Mouse (Mus musculus): ENCODE data around the gene Josd2. TPM values are rescaled to one million over a fixed set of nuclear protein-coding genes. Genes with fewer than 3 reads are reported as not detected.

Gene Josd2
- total RNA-seq, 2 experiments from 2014 or later = 53.9 to 61.0 TPM

DNA sequence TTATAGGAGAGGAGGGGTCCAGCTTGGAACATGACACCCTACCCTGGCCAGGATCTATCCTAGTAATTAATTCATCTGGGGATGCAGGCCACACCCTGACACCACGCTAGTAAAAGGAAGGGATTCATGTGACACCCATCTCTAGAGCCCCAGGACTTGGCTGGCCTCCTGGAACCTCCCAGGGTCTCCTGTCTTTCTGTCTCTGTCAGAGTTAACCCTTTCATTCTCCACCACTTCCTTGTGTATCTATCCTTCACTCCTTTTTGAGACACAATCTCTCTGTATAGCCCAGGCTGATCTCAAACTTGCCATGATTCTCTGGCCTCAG is 4.7 kb downstream of the Josd2 start:
- DNase-seq = no peak

DNA sequence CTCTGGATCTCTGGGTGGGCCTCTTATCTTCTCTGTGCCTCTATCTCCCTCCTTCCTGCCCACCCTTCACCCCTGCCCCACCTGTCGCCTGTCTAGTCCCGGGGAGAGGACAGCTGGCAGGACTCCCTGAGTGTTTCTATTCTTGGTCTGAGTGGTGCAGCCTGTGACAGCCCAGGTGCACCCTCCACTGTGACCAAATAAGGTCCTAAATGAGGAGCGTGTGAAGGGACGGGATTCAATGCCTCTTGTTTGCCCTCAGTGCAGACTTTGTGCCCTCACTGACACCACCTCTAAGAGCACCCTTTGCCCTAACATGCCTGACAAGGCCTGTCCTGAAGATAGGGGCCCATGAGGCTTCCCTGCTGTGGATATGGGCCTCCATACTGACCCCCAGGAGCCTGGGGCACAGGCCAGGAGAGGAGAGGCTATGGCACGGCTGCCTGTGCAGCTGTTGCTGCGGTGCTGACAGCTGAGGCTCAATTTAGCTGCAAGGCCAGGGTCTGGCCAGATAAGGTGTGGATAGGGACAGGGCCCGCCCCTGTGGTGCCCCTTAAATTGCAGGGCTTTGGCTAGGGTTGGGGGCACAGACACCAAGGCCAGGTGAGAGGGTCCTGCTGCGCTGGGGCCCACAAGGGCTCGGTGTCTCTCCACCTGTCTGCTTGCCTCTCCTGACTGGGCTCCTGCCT is 5.3 kb downstream of the Josd2 start:
- DNase-seq = no peak

GRCm38 (mm10) chr7:44474419-44474818 is 6.6 kb downstream of the Josd2 start:
- DNase-seq = no peak

- DNase-seq = no peak
Measured at GRCm38 (mm10) chr7:44475046-44475614, 7.3 kb downstream of the Josd2 start.

DNA sequence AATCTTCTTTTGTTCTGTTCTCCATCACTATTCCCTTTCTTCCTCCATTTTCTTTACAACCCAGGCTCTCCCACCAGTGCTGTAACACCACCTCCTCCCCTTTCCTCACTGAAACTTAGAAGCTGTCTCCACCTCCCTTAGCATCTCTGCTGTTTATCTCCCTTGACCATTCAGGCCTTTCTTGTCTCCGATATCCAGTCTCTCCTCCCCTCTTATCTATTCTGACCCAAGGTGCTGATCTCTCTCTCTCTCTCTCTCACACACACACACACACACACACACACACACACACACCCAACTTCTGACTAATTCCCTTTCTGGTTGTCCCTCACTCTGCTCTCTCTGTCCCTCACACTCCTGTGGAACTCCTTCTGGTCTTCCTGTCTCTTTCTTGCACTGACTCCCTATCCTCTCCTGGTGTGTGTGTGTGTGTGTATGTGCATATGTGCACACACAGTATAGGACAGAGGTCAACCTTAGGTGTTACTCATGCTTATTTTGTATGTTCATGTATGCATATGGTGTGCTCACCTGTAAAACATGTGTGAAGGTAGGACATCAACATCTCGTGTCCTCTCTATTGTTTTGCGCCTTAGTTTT is 15.2 kb downstream of the Josd2 start:
- no peak for DNase-seq

DNA sequence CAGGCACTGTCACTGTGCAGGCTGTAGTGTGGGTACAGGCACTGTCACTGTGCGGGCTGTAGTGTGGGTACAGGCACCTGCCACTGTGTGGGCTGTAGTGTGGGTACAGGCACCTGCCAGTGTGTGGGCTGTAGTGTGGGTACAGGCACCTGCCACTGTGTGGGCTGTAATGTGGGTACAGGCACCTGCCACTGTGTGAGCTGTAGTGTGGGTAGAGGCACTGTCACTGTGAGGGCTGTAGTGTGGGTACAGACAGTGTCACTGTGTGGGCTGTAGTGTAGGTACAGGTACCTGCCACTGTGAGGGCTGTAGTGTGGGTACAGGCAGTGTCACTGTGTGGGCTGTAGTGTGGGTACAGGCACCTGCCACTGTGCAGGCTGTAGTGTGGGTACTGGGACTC is 16.3 kb downstream of the Josd2 start:
- no peak for DNase-seq

DNA sequence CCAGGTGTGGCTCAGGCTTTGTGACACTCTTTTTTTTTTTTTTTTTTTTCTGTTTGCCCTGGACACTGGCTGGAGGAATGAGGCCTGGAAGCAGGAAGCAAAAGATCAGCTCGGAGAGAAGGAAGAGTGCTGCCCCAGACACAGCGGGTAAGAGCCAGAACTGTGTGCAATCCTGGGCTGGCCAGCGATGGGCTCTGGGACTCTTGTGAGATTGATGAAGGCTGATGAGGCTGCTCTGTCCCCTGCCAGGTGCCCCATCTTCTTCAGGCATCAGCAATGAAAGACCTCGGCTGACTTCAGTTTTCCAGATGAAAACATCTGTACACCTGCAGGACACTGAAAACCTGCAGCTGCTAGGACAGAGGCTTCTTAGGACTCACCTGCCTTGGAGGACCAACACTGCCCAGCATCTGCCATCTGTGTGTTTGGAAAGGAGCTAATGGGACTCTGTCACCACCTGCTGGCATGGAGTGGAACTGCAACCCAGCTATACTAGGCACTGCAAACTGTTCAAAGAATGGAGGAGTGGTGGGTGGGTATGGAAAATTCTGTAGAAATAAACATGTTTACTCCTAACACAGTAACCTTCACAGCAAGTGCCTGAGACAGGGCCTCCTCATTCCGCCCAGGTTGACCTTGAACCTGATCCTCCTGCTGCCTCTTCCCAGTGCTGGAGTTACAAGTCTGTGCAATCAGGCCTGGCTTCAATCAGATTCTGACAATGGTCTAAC is 17.2 kb downstream of the Josd2 start:
- DNase-seq = peak; percentile 71 to 78

DNA sequence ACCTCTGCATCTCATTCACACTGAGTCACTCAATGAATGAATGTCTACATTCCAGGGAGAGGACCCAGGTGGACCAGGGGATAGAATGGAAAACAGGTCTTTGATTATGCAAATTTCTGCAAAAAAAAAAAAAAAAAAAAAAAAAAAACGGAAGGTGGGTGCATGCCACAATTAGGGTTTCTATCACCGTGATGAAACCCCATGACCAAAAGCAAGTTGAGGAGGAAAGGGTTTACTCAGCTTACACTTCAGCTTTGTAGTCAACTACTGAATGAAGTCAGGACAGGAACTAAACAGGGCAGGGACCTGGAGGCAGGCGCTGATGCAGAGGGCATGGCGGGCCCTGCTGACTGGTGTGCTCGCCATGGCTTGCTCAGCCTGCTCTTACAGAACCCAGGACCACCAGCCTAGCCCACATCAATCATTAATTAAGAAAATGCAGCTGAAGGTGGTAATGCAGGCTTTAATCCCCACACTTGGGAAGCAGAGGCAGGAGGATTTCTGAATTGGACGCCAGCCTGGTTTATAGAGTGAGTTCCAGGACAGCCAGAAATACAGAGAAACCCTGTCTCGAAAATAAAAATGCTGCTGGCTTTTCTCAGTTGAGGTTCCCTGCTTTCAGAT is 17.9 kb downstream of the Josd2 start:
- no peak for DNase-seq

DNA sequence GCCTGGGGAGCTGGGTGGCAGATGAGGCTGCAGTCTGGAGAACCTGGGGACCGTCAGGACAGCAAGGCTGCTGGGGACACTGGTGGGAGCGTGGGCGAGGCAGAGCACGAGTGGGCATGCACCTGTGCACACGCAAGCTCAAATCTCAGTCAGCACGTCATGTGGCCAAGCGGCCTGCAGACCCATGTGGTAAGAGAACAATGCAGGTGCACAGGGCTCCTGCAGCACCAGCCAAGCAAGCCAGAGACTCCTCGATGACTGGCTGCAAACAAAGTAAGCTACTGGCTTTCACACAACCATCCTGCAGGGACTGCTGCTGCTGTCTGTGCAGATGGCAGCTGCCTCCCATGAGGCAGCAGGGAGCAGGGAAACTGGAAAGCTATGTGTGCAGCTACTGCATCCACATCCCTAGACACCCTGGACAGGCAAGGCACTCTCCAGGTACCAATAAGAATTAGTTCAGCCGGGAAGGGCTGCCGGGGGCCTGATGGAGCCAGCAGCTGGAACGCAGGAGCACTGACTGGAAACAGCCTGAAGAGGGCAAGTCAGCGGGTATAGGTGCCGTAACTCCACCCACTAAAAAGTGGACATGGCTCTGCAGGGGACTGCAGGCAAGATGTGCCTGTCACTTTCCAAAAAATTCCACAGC is 19.3 kb downstream of the Josd2 start:
- DNase-seq = no peak

DNA sequence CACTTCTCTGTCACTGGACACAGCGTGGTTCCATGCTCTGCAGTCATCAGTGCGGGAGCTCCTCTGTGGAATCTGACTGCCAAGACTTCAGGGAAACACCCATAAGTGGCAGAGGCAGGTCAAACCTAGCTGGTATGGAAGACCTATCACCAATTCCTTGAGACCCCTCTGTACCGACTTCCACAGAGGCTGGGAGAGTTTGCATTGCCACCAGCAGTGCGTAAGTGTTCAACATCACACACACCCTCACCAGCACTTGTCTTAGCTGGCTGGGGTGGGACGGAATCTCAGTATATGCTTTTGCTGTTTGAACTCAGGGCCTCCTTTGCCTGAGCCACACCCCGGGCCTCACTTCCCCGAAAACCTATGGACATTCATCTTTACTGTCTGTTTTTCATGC is 20.2 kb downstream of the Josd2 start:
- no peak for DNase-seq

GRCm38 (mm10) chr7:44488545-44488944 is 20.8 kb downstream of the Josd2 start:
- DNase-seq = no peak

DNA sequence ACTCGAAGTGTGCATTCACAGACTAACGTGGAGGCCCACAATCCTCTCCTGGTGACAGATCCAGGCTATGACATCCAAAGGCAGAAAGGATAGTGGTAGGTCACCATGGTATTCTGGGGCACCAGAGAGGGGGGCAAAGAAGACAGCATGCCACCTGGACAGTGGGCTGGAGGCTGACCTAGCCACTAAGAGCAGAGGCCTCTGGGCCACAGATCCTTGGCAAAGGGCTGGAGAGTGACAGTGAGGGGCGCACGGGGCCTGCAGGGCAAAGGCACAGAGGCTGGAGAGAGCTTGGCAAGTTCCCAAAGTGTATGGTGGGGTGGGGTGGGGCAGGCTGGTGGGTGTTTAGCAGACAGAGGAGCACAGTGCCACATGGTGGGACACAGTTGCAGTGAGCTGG is 22.5 kb downstream of the Josd2 start:
- DNase-seq = no peak

GRCm38 (mm10) chr7:44491391-44491790 is 23.6 kb downstream of the Josd2 start:
- no peak for DNase-seq

GRCm38 (mm10) chr7:44492166-44492826 is 24.5 kb downstream of the Josd2 start:
- DNase-seq = no peak

DNA sequence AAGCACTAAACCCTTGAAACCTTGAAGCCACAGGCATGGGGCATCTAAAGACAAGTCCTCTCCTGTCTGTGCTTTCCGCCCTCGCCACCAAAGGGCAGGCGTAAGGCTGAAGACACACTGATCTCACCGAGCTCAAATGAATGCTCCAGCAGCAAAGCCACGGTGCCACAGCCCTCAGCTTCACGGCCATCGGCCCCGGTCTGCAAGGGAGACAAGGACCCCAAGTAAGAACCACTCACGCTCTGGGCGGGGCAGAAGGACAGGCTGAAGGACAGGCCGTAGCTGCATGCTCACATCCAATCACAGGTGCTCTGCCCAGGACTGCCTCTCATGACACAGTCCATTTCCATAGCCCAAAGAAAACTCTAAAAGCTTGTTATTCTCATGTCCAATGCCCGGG is 26.9 kb downstream of the Josd2 start:
- no peak for DNase-seq

DNA sequence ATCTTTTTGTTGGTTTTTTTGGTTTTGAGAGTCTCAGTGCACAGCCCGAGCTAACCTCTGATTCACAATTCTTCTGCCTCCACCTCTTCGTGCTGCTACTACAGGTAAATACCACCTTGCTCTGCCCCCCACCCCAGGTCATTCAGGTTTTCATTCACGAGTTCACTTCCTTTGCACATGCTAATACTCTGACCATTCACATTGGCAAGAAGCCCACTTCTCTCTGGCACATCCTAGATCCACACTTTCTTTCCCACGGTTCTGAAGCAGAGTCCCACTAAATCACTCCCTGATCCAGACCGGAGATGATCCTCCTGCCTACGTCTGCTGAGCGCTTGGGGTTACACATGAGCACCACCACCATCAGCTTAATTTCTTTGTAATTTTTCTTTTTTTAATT is 27.3 kb downstream of the Josd2 start:
- no peak for DNase-seq

- peak; percentile 98 to 99 for DNase-seq
Measured at GRCm38 (mm10) chr7:44495992-44496770, 28.4 kb downstream of the Josd2 start, which contains the start of the genes Emc10 and Fam71e1. Gene Emc10, minus strand, starts transcription at chr7:44496529. Gene Fam71e1, plus strand, starts transcription at chr7:44496581.

- DNase-seq = no peak
Measured at GRCm38 (mm10) chr7:44496771-44497109, 29.0 kb downstream of the Josd2 start.

DNA sequence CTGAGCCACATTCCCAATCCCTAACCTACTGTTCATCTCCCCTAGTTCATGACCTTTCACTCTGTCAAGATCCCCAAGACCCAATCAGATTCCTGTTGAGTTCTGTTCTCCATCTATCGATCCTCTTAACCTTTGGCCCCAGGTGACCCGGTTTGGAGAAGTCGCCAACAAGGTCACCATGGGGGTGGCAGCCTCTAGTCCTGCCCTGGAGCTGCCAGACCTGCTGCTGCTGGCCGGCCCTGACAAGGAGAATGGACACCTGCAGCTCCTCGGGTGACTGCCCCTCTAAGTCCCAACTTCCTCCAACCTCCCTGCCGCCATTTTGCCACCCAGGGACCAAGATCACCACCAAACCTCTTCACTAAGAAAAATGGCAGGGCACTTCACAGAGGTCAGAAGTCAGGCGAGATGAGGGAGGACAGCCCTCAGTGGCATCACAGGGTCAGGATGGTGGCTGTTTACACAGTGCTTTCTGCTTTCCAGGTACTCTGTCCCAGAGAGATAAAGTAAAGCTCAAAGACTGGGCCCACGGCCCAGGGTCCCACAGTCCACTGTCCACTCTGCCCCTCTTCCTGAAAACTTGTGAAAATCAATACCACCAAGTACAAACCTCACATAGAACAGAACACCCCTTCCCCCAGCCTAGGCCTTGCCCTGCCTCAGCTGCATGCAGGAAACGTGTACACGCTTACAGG is 29.7 kb downstream of the Josd2 start:
- no peak for DNase-seq

- DNase-seq = no peak
Measured at GRCm38 (mm10) chr7:44498922-44499321, 31.1 kb downstream of the Josd2 start.

Data from adrenal gland, postnatal 36 days (tissue).